Mouse (Mus musculus) layer of hippocampus, postnatal 25 days (tissue): Measurements from ENCODE around the gene Ticam1. TPM values are rescaled to one million over a fixed set of nuclear protein-coding genes. Genes with fewer than 3 reads are reported as not detected.
"Not testable (repeated sequence)": the region's sequence is repeated elsewhere in the genome, so short reads cannot be mapped to it uniquely, and the experiment has no call there.

Source experiments
- DNase-seq, 2 experiments: peaks; one replicate each; pipeline ENCODE4 v3.0.0; 2022; ENCODE audit warnings: mixed read lengths in 2 of 2, low spot score in 1 of 2; ENCODE audit errors: extremely low spot score in 1 of 2
- total RNA-seq, 2 experiments: library from RNA; stranded (reverse); gene quantifications; 2 replicates each; pipeline ENCODE4 v1.2.3; 2021

The Ticam1 gene
- total RNA-seq, 2 experiments from 2014 or later: 5.5 to 6.0 TPM

DNA sequence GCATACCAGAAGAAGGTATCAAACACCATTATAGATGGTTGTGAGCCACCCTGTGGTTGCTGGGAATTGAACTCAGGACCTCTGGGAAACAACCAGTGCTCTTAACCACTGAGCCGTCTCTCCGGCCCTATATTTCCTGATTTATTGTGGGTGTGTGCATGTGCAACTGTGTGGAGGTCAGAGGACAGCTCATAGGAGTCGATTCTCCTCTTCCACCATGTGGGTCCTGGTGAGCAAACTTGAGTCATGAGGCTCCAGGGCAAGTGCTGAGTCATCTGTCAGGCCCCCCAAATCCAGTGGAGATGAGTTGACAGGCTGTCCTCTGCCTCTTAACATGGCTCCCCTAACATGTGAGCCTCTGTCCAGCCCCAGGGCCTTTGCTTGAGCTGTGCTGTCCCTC lies 10.7 kb downstream of the Ticam1 start:
- no peak for DNase-seq

DNA sequence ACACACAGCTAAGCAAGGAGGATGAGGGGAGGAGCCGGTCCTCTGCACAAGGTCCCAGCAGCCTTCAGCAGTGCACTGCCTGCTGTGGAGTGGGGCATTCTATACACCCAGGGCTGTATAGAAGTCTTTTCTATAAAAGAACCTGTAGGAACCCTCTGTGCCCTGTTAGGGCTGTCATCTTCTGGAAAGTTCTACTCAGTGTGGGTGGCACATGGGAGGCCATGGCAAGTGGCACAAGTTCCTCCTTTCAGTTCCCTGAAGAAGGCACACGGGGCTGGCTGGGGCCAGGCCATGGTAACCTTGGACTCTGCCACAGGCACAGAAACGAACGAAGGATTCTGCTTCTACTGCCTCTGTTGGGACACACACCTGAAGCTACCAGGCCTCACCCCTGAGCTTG lies 11.6 kb downstream of the Ticam1 start:
- DNase-seq: no peak

- peak; percentile 47 to 78 for DNase-seq
These were observed 12.6 kb downstream of the Ticam1 start for GRCm38 (mm10) chr17:56264020-56264419.

DNA sequence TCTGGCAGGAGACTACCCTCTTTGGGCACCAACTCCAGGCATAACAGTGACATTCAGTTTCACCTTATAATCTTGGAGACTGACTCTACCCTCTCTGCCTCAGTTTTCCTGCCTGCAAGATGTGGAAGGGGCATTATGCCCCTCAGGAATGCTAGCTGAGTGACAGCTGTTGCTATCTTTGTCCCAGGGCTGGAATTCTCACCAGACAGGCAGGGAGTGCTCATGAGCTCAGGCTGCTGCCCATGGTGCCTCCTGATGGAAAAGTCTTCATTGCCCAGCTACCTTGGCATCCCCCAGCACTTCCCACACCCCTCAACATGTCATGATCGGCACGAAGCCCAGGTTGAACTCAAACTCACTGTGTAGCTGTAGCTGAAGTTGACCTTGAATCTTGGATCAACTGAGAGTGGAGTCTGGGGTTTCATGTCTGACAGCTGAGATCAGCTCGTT lies 13.9 kb downstream of the Ticam1 start:
- no peak for DNase-seq

- DNase-seq: no peak
These were observed 15.4 kb downstream of the Ticam1 start for GRCm38 (mm10) chr17:56261166-56261565.

DNA sequence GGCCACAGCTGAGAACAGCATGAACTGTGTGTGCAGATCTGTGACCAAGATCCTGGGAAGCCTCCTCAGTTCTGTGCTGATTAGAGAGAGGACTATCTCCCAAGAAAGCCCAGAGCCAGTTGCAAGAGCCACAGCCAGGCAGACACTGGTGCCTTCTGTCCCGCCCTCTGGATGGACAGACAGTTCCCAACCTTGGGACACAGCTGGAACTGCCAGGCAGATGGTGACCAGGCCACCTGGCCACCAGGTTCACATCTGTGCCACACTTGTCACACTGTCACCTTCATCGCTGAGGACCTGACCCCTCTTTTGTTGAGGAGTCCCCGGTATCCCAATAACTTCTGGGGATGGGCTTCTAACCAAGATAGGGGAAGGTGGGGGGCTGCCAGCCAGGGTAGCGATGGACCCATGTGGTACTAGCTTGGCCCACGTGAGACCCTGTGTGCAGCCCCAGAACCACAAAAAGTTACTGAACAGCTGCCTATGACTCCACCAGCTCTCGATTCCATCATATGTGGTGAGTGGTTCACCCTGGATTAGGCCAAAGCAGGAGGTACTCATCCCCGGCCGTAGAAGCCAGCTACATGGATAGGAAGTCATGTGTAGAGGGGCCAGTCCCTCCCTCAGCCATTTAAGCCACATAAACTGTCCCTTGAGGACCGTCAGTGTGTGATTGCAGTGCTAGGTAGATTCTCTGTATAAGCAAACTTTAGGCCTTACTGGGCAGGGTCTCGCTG lies 17.1 kb downstream of the Ticam1 start:
- no peak for DNase-seq

DNA sequence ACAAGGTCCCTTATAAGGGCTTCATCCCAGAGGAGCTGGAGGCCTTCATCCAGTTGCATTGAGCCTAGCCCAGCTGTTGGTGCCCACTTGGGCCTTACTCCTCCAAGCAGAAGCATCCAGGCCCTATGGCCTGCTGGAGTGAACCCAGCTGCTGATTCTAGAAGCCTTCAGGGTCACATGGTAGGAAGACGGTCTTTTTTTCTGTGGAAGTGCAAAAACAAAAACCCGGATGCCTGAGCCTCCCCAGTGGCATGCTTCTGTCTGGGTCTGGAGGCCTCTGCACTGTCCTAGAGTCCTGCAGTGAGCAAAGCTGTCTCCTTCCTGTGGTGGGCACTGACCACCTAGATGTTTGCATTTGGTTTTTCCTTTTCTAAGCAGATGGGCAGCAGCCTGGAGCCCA lies 17.8 kb downstream of the Ticam1 start:
- DNase-seq: not testable (repeated sequence)

DNA sequence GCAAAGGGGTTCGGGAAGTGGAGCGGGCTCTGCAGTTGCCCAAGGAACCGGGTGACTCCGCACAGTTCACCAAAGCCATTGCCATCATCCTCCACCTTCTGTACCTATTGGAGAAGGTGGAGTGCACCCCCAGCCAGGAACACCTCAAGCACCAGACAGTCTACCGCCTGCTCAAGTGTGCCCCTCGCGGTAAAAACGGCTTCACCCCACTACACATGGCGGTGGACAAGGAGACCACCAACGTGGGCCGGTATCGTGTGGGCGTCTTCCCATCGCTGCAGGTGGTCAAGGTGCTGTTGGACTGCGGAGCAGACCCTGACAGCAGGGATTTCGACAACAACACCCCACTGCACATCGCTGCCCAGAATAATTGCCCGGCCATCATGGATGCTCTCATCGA lies 18.3 kb downstream of the Ticam1 start:
- not testable (repeated sequence) for DNase-seq

- DNase-seq: no peak
These were observed 19.2 kb downstream of the Ticam1 start for GRCm38 (mm10) chr17:56257181-56257894.

- peak; percentile 72 to 81 for DNase-seq
These were observed 20.2 kb downstream of the Ticam1 start, which contains the start of gene Fem1a for GRCm38 (mm10) chr17:56256239-56256881. Gene Fem1a, plus strand, starts transcription at chr17:56256810.

- DNase-seq: peak; percentile 96 to 100
These were observed 20.7 kb downstream of the Ticam1 start for GRCm38 (mm10) chr17:56255863-56256238.

DNA sequence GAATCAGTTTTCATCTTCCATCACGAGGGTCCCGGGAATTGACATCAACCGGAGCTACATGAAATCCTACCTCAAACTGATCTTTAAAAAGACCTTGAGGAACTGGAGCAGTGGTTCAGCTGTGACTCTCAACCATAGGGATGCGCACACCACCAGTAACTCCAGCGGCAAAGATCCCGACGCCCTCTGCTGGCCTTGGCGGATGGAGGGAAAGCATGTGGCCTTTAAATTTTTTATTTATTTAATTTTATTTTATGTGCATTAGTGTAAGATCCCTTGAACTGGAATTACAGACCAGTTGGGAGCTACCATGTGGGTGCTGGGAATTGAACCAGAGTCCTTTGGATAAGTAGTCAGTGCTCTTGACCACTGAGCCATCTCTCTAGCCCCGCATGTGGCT lies 21.2 kb downstream of the Ticam1 start:
- peak in 1 of 2 experiments; percentile 58 for DNase-seq

- no peak for DNase-seq
These were observed 21.9 kb downstream of the Ticam1 start for GRCm38 (mm10) chr17:56254695-56255094.

DNA sequence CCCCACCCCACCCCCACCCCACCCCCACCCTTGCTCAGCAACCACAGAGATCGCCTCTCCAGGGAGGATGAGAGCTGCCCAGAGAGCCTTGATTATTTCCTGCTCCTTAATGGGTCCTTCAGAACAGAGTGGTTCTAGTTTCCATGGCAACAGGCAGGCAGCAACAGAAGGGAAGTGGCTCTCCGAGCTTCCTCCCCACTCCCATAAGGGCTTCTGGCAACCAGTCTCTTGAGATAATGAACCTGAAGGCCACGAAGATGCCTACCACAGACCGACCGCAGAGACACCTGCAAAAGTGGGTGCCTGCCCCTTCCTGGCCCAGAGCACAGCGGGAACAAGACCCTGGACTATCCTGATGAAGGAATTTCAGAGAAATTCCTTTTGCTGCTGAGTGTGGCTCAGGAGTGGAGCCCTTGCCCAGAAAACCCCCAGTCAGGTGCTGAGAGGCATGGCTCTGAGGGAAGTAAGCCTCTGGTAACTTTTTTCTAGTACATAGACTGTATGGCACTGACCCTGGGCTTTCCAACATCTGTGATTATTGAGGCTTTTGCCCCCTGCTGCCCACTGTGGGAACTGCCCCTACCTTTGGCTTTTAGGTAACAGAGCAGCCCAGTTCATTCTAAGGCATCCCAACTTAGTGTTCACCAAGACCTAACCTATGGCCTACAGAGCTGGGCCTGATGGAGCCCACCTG lies 25.3 kb downstream of the Ticam1 start:
- peak; percentile 51 to 81 for DNase-seq

GRCm38 (mm10) chr17:56245608-56246007 lies 31.0 kb downstream of the Ticam1 start:
- DNase-seq: no peak

GRCm38 (mm10) chr17:56241541-56242401 lies 34.8 kb downstream of the Ticam1 start:
- DNase-seq: peak; percentile 64 to 87

- DNase-seq: peak; percentile 77 to 78
These were observed 42.6 kb downstream of the Ticam1 start for GRCm38 (mm10) chr17:56233818-56234469.

- DNase-seq: no peak
These were observed 43.2 kb downstream of the Ticam1 start for GRCm38 (mm10) chr17:56233389-56233788.

DNA sequence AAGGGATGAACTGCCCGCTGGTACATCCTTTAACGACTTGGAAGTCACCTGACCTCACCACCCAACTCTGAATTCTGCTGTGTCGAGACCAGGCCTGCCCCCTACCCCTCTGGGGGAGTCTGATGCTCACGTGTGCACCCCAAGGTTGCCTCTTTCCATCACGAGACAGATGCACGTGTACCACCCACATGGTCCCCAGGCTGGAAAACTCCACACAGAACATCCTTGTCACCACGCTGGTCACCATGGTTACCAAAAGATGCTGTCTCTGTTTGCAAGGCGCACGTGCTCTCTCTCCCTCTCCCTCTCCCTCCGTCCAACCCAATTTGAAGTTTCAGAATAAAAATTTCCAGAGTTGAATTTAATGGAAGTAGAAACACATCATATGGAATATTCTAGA lies 46.6 kb downstream of the Ticam1 start:
- DNase-seq: peak; percentile 55
